Mouse (Mus musculus): ENCODE results near the gene Tarbp2.

Gene Tarbp2

GRCm38 (mm10) chr15:102526111-102527002, 8.4 kb downstream of the Tarbp2 start:
- DNase-seq (ENCODE audit: low spot score in 2 of 2): no peak

GRCm38 (mm10) chr15:102527936-102528335, 9.9 kb downstream of the Tarbp2 start:
- DNase-seq (ENCODE audit: low spot score in 2 of 2): no peak

- no peak for DNase-seq (ENCODE audit: low spot score in 2 of 2)
Measured at GRCm38 (mm10) chr15:102528396-102528795, 10.4 kb downstream of the Tarbp2 start.

- DNase-seq (ENCODE audit: low spot score in 2 of 2): no peak
Measured at GRCm38 (mm10) chr15:102530566-102530965, 12.6 kb downstream of the Tarbp2 start.

GRCm38 (mm10) chr15:102531586-102531985, 13.6 kb downstream of the Tarbp2 start:
- no peak for DNase-seq (ENCODE audit: low spot score in 2 of 2)

- DNase-seq (ENCODE audit: low spot score in 2 of 2): no peak
Measured at GRCm38 (mm10) chr15:102532106-102532900, 14.3 kb downstream of the Tarbp2 start.

- no peak for DNase-seq (ENCODE audit: low spot score in 2 of 2)
Measured at GRCm38 (mm10) chr15:102533926-102534325, 15.9 kb downstream of the Tarbp2 start.

GRCm38 (mm10) chr15:102544801-102545200, 26.8 kb downstream of the Tarbp2 start:
- no peak for DNase-seq (ENCODE audit: low spot score in 2 of 2)

GRCm38 (mm10) chr15:102546246-102546645, 28.3 kb downstream of the Tarbp2 start:
- DNase-seq (ENCODE audit: low spot score in 2 of 2): no peak

- DNase-seq (ENCODE audit: low spot score in 2 of 2): peak; percentile 62 to 80
Measured at GRCm38 (mm10) chr15:102546677-102547427, 28.9 kb downstream of the Tarbp2 start.

- peak; percentile 42 to 48 for DNase-seq (ENCODE audit: low spot score in 2 of 2)
Measured at GRCm38 (mm10) chr15:102547478-102547877, 29.5 kb downstream of the Tarbp2 start.

GRCm38 (mm10) chr15:102552599-102552998, 34.6 kb downstream of the Tarbp2 start:
- no peak for DNase-seq (ENCODE audit: low spot score in 2 of 2)

GRCm38 (mm10) chr15:102555581-102555980, 37.6 kb downstream of the Tarbp2 start:
- DNase-seq (ENCODE audit: low spot score in 2 of 2): no peak

- no peak for DNase-seq (ENCODE audit: low spot score in 2 of 2)
Measured at GRCm38 (mm10) chr15:102557580-102557979, 39.6 kb downstream of the Tarbp2 start.

GRCm38 (mm10) chr15:102562491-102562890, 44.5 kb downstream of the Tarbp2 start:
- no peak for DNase-seq (ENCODE audit: low spot score in 2 of 2)

GRCm38 (mm10) chr15:102563061-102563460, 45.1 kb downstream of the Tarbp2 start:
- DNase-seq (ENCODE audit: low spot score in 2 of 2): no peak

GRCm38 (mm10) chr15:102563681-102564080, 45.7 kb downstream of the Tarbp2 start:
- no peak for DNase-seq (ENCODE audit: low spot score in 2 of 2)

- DNase-seq (ENCODE audit: low spot score in 2 of 2): no peak
Measured at GRCm38 (mm10) chr15:102567849-102568248, 49.9 kb downstream of the Tarbp2 start.

- no peak for DNase-seq (ENCODE audit: low spot score in 2 of 2)
Measured at GRCm38 (mm10) chr15:102572081-102572480, 54.1 kb downstream of the Tarbp2 start.

Measured in heart, adult 9 months (tissue).